Mouse (Mus musculus) midbrain, embryonic 10.5 days (tissue): ENCODE measurements around the gene Bpifa1. TPM values are rescaled to one million over a fixed set of nuclear protein-coding genes. Genes with fewer than 3 reads are reported as not detected.
"Not testable (repeated sequence)": the region's sequence is repeated elsewhere in the genome, so short reads cannot be mapped to it uniquely, and the experiment has no call there.

Experiments used
- DNase-seq: peaks from one replicate; pipeline ENCODE4 v3.0.0-alpha.2; 2017; ENCODE audit warnings: low spot score
- H3K27ac ChIP-seq: fragments of 300-500 bp; sonication (generic); replicated peaks from 2 replicates; pipeline ENCODE4 v1.5.1; 2016; ENCODE audit warnings: mild to moderate bottlenecking
- H3K27me3 ChIP-seq: fragments of 300-500 bp; sonication (generic); 2 replicates; pipeline ENCODE4 v1.6.1; 2016; ENCODE audit warnings: low read depth, mild to moderate bottlenecking; ENCODE audit not compliant: poor library complexity, severe bottlenecking
- H3K36me3 ChIP-seq: fragments of 300-500 bp; sonication (generic); 2 replicates; pipeline ENCODE4 v1.6.1; 2016; ENCODE audit warnings: mild to moderate bottlenecking, moderate library complexity
- H3K4me1 ChIP-seq: fragments of 300-500 bp; sonication (generic); 2 replicates; pipeline ENCODE4 v1.6.1; 2016
- H3K4me3 ChIP-seq: fragments of 300-500 bp; sonication (generic); 2 replicates; pipeline ENCODE4 v1.5.1; 2016; ENCODE audit warnings: mild to moderate bottlenecking, moderate library complexity
- H3K9me3 ChIP-seq: fragments of 300-500 bp; sonication (generic); replicated peaks from 2 replicates; pipeline ENCODE4 v1.6.1; 2016; ENCODE audit warnings: mild to moderate bottlenecking
- WGBS: fragments of 180-500 bp; shearing (Covaris S2); methylation state at CpG from one replicate; pipeline ENCODE4 v1.1.7; 2016; 5-methylcytosine and 5-hydroxymethylcytosine counted together
- polyA plus RNA-seq: library from polyadenylated mRNA; unstranded; fragments of >200 nt; fragmentation: Nextera tagmentation; extraction: Ambion mirVana; gene quantifications from 2 replicates; pipeline ENCODE4 v1.2.1, GENCODE M21; 2016

Gene Bpifa1
- not detected in 2 replicates for polyA plus RNA-seq

DNA sequence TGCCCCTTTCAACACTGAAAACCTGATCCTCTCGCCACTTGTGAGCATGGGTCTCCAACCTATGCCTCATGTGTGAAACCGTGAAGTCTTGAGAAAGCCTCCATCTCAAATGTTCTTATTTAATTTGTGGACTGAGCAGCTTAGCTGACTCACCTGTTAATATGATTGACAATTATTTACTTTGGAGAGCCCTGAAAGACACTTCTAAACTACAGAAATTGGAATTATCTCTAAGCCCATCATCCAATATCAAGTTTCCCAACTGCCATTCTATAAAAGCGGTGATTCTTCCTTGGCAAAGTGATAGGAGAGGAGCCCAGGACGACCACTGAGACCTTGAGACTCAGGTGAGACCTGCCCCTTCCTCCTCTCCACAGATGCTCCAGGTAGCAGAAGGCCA is at the start of gene Bpifa1:
Gene Bpifa1, plus strand, starts transcription at position 301 of the 400 bp plus-strand sequence.
- H3K4me3 ChIP-seq, result no peak within 1 kb of the TSS
- DNase-seq, result no peak
- no peaks in the 10 kb centered on the region for H3K36me3 ChIP-seq
- no peaks in the 10 kb centered on the region for H3K4me1 ChIP-seq
- H3K27me3 ChIP-seq, result no peaks in the 10 kb centered on the region
- no peaks in the 10 kb centered on the region for H3K9me3 ChIP-seq
- H3K27ac ChIP-seq, result no peak within 1 kb of the TSS
- WGBS, result 85% methylated on average over 4 of the region's 4 CpGs

GRCm38 (mm10) chr2:154097734-154098133 is 44.9 kb upstream of the Bpifa1 start:
- Histone ChIP-seq H3K27ac (no peak overlapping the region), H3K27me3 (no peaks in the 10 kb centered on the region), H3K36me3 (no peaks in the 10 kb centered on the region), H3K4me1 (no peaks in the 10 kb centered on the region), H3K9me3 (no peaks in the 10 kb centered on the region), H3K4me3 (no peak overlapping the region)
- 42% methylated on average over 1 of the region's 1 CpGs for whole genome bisulfite sequencing
- no peak for DNase-seq

DNA sequence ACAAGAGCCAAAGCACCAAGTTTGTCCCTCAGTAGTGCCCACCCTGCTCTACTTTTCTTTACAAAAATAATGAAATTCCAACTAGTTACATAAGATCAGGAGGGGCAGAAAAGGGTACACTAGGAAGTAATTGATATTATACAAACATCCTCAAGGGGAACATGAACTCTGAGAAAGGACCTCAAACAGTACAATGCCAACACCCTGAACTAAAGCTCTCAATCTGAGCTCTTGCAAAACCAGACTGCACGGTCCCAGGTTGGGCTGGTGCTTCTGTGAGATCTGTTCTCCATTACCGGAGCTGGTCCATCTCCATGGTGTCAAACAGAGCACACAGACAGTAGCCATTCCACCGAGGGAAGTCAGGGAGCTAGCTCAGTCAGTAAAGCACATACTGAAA is 25.3 kb upstream of the Bpifa1 start:
- 88% methylated on average over 3 of the region's 3 CpGs for WGBS
- no peaks in the 10 kb centered on the region for H3K36me3 ChIP-seq
- no peaks in the 10 kb centered on the region for H3K9me3 ChIP-seq
- H3K27me3 ChIP-seq, result no peaks in the 10 kb centered on the region
- H3K4me3 ChIP-seq, result no peak overlapping the region
- H3K27ac ChIP-seq, result no peak overlapping the region
- H3K4me1 ChIP-seq, result no peaks in the 10 kb centered on the region
- no peak for DNase-seq

DNA sequence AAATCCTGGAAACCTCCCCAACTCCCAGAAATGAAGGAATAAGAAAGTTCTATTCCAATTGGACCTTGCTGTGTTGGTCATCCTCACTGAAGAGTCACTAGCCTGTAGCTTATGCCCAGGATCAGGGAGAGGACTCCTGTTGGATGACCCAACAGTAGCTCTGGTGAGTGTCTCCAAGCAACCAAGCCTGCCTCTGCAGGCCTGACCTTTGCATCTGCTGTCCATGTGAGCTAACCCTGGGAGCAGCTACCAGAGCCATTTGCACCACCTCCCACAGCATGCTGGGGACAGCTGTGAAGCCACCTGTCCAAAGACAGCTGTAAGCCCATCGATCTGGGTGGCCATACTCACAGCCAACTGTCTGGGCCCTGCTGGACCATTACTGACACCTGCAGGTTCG is 12.6 kb upstream of the Bpifa1 start, which contains the start of gene Bpifa3:
Gene Bpifa3, plus strand, starts transcription at position 217 of the 400 bp plus-strand sequence.
- Histone ChIP-seq H3K9me3 (no peaks in the 10 kb centered on the region), H3K4me3 (no peak within 1 kb of the TSS), H3K4me1 (no peaks in the 10 kb centered on the region), H3K27me3 (no peaks in the 10 kb centered on the region), H3K27ac (no peak within 1 kb of the TSS), H3K36me3 (no peaks in the 10 kb centered on the region)
- no peak for DNase-seq
- 84% methylated on average over 2 of the region's 2 CpGs for WGBS

GRCm38 (mm10) chr2:154143735-154144134 is 1.1 kb downstream of the Bpifa1 start:
- H3K27me3 ChIP-seq, result no peaks in the 10 kb centered on the region
- DNase-seq, result no peak

DNA sequence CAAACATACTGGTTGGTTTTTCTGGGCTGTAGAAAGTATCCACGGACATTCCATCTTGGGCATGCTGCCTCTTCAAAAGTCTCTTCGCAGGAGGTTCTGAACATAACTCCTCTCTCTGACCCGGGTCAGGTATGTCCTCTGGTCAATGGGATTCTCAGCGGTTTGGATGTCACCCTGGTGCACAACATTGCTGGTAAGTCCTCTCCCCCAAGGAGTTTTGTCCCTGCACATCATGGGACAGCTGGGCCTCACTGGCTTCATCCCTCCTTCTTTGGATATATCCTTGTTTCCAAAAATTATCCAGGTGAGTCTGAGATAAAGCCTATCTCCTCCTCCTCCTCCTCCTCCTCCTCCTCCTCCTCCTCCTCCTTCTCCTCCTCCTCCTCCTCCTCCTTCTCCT is 4.8 kb downstream of the Bpifa1 start:
- no peak overlapping the region for H3K27ac ChIP-seq
- H3K9me3 ChIP-seq, result no peaks in the 10 kb centered on the region
- 73% methylated on average over 4 of the region's 4 CpGs for WGBS
- no peaks in the 10 kb centered on the region for H3K27me3 ChIP-seq
- no peak for DNase-seq
- H3K4me3 ChIP-seq, result no peak overlapping the region
- no peaks in the 10 kb centered on the region for H3K4me1 ChIP-seq
- H3K36me3 ChIP-seq, result no peaks in the 10 kb centered on the region

More at GRCm38 (mm10) chr2:154143735-154144134, 1.1 kb downstream of the Bpifa1 start:
- 84% methylated on average over 3 of the region's 3 CpGs for WGBS
- Histone ChIP-seq H3K36me3 (no peaks in the 10 kb centered on the region), H3K27ac (no peak overlapping the region), H3K4me1 (no peaks in the 10 kb centered on the region), H3K9me3 (no peaks in the 10 kb centered on the region), H3K4me3 (no peak overlapping the region)

DNA sequence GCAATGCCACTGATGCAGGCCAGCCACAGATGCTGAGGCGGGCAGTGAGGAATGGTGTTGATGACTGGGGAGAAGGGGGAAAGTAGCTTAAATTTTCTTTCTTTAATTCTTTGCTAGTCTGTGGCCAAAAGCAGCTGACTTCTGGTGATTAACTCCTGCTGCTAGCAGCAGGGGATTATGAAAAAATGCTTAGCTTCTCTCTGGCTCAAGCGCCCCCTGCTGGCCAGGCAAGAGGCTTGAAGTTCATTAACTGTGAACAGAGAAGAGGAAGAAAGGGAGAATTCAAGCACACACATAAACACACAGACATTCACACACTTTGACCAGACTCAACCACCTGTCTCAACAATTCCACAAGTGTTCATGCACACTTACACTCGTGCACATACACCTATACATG is 15.8 kb downstream of the Bpifa1 start:
- Histone ChIP-seq H3K27me3 (no peaks in the 10 kb centered on the region), H3K9me3 (peaks cover 9% of the 10 kb centered on the region; the same call in 1 of the 2 replicates), H3K4me1 (no peaks in the 10 kb centered on the region), H3K4me3 (no peak overlapping the region), H3K27ac (no peak overlapping the region), H3K36me3 (no peaks in the 10 kb centered on the region)
- DNase-seq, result peak; percentile 48
- 39% methylated on average over 3 of the region's 3 CpGs for WGBS

GRCm38 (mm10) chr2:154162307-154162706 is 19.6 kb downstream of the Bpifa1 start, which contains the start of gene Bpifa5:
TSS of gene Bpifa5 (plus strand) at chr2:154162607.
- Histone ChIP-seq H3K4me1 (no peaks in the 10 kb centered on the region), H3K27me3 (no peaks in the 10 kb centered on the region), H3K9me3 (peaks cover 9% of the 10 kb centered on the region; the same call in 1 of the 2 replicates), H3K4me3 (no peak within 1 kb of the TSS), H3K27ac (no peak within 1 kb of the TSS), H3K36me3 (no peaks in the 10 kb centered on the region)
- 89% methylated on average over 8 of the region's 8 CpGs for WGBS
- no peak for DNase-seq

DNA sequence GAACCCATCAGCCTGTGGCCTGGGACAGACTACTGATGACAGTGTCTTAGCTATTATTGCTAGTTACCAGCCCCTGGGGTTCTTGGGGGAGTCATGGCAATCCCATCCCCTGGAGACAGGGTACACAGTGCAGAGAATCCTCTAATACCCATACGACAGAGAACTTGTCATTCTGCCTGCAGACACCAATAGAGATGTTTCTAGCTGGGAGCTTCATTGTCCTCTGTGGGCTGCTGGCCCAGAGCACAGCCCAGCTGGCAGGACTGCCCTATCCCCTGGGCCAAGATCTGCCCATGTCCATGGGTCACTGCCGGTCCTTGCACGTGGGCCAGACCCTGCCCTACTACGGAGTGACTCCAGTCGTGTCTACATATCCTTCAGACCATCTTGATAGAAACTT is 20.6 kb downstream of the Bpifa1 start:
- 91% methylated on average over 5 of the region's 5 CpGs for WGBS
- H3K4me1 ChIP-seq, result no peaks in the 10 kb centered on the region
- H3K27me3 ChIP-seq, result no peaks in the 10 kb centered on the region
- peaks cover 9% of the 10 kb centered on the region; the same call in 1 of the 2 replicates for H3K9me3 ChIP-seq
- DNase-seq, result no peak
- no peaks in the 10 kb centered on the region for H3K36me3 ChIP-seq
- no peak overlapping the region for H3K27ac ChIP-seq
- H3K4me3 ChIP-seq, result no peak overlapping the region

GRCm38 (mm10) chr2:154169172-154169571 is 26.5 kb downstream of the Bpifa1 start:
- H3K27ac ChIP-seq, result no peak overlapping the region
- no peaks in the 10 kb centered on the region for H3K4me1 ChIP-seq
- H3K27me3 ChIP-seq, result no peaks in the 10 kb centered on the region
- no peaks in the 10 kb centered on the region for H3K9me3 ChIP-seq
- H3K36me3 ChIP-seq, result no peaks in the 10 kb centered on the region
- no peak overlapping the region for H3K4me3 ChIP-seq
- 68% methylated on average over 3 of the region's 3 CpGs for WGBS
- DNase-seq, result no peak

DNA sequence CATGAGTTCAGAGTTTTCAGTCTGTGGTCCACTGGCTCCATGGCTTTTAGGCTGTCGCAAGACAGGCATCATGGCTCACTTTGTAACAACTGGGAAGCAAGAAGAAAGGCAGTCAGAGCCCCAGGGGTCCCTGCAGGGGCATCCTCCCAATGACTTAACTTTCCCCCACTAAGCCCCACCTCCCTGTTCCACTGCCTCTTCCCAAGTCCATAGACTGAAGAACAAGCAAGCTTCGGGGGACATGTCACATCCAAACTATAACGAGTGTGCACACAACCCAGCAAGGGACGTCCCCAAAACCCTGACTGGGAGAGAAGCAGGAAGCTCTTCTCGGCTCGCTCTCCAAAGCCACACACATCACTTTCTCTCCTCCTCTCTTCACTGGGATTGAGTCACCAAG is 28.9 kb downstream of the Bpifa1 start:
- Histone ChIP-seq H3K27ac (no peak overlapping the region), H3K4me3 (no peak overlapping the region), H3K36me3 (no peaks in the 10 kb centered on the region), H3K4me1 (no peaks in the 10 kb centered on the region), H3K27me3 (no peaks in the 10 kb centered on the region), H3K9me3 (no peaks in the 10 kb centered on the region)
- DNase-seq, result no peak
- 78% methylated on average over 6 of the region's 6 CpGs for WGBS

DNA sequence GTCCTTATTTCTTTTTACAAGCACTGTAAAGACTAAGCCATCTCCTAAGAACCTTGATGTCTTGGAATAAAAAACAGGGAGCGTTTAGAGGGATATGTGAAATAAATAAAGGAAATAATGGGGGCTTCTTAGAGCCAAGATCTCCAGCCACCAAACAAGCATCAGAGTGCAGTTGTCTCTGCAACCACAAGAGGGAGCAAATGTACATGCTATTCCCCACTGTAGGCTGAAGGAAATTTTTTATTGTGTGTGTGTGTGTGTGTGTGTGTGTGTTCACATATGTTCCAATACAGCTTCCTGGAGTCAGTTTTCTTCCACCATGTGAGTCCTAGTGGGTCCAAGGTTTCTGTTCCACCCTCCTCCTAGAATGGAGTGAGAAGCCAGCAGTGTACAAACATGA is 30.6 kb downstream of the Bpifa1 start:
- WGBS, result 44% methylated on average over 1 of the region's 1 CpGs

GRCm38 (mm10) chr2:154181900-154182299 is 39.2 kb downstream of the Bpifa1 start:
- not testable (repeated sequence) for H3K9me3 ChIP-seq, H3K4me1 ChIP-seq, H3K36me3 ChIP-seq, H3K27ac ChIP-seq, DNase-seq, H3K4me3 ChIP-seq, H3K27me3 ChIP-seq
- WGBS, result 87% methylated on average over 7 of the region's 7 CpGs

More for the DNA sequence above, 30.6 kb downstream of the Bpifa1 start:
- Histone ChIP-seq H3K27ac (no peak overlapping the region), H3K4me3 (no peak overlapping the region), H3K36me3 (no peaks in the 10 kb centered on the region), H3K4me1 (no peaks in the 10 kb centered on the region), H3K27me3 (no peaks in the 10 kb centered on the region), H3K9me3 (no peaks in the 10 kb centered on the region)
- DNase-seq, result peak; percentile 31

- H3K4me3 ChIP-seq, H3K27me3 ChIP-seq, H3K36me3 ChIP-seq, H3K27ac ChIP-seq, H3K4me1 ChIP-seq, DNase-seq, H3K9me3 ChIP-seq: not testable (repeated sequence)
- WGBS, result 91% methylated on average over 4 of the region's 4 CpGs
These were observed 40.4 kb downstream of the Bpifa1 start for GRCm38 (mm10) chr2:154183061-154183460.
